Mouse (Mus musculus) NIH3T3 (cell line): ENCODE measurements around the gene Hdac9.
"Not testable (repeated sequence)": the region's sequence is repeated elsewhere in the genome, so short reads cannot be mapped to it uniquely, and the experiment has no call there.

Experiments
- DNase-seq: peaks from one replicate; pipeline ENCODE4 v3.0.0-alpha.2; 2012; ENCODE audit warnings: low read depth

Gene Hdac9

GRCm38 (mm10) chr12:34087292-34087942 is 829.5 kb downstream of the Hdac9 start:
- peak; percentile 27 for DNase-seq

GRCm38 (mm10) chr12:34076981-34077380 is 839.9 kb downstream of the Hdac9 start:
- no peak for DNase-seq

- peak; percentile 88 for DNase-seq
Measured at GRCm38 (mm10) chr12:34075805-34076509, 840.9 kb downstream of the Hdac9 start.

GRCm38 (mm10) chr12:34052508-34052907 is 864.4 kb downstream of the Hdac9 start:
- no peak for DNase-seq

GRCm38 (mm10) chr12:34052036-34052435 is 864.9 kb downstream of the Hdac9 start:
- no peak for DNase-seq

- DNase-seq, result peak; percentile 22
Measured at GRCm38 (mm10) chr12:34051112-34051511, 865.8 kb downstream of the Hdac9 start.

- DNase-seq, result peak; percentile 62
Measured at GRCm38 (mm10) chr12:34040949-34041348, 875.9 kb downstream of the Hdac9 start.

GRCm38 (mm10) chr12:34040061-34040460 is 876.8 kb downstream of the Hdac9 start:
- peak; percentile 70 for DNase-seq

- not testable (repeated sequence) for DNase-seq
Measured at GRCm38 (mm10) chr12:34009796-34010195, 907.1 kb downstream of the Hdac9 start.
